Mouse (Mus musculus): ENCODE data around the gene Abhd17b.
"Not testable (repeated sequence)": the region's sequence is repeated elsewhere in the genome, so short reads cannot be mapped to it uniquely, and the experiment has no call there.

Abhd17b gene

GRCm38 (mm10) chr19:21652285-21653171 is 457 bp upstream of the Abhd17b start, which contains the start of gene 1110059E24Rik:
Gene 1110059E24Rik, minus strand, starts transcription at chr19:21652976.
- peak; percentile 98 for DNase-seq

GRCm38 (mm10) chr19:21654788-21655187 is 1.8 kb downstream of the Abhd17b start:
- DNase-seq = no peak

- DNase-seq = no peak
Measured at GRCm38 (mm10) chr19:21660734-21661133, 7.7 kb downstream of the Abhd17b start.

GRCm38 (mm10) chr19:21663756-21664456 is 10.9 kb downstream of the Abhd17b start:
- DNase-seq = no peak

- DNase-seq = no peak
Measured at GRCm38 (mm10) chr19:21669650-21670049, 16.7 kb downstream of the Abhd17b start.

- DNase-seq = no peak
Measured at GRCm38 (mm10) chr19:21674354-21675096, 21.5 kb downstream of the Abhd17b start.

- no peak for DNase-seq
Measured at GRCm38 (mm10) chr19:21680091-21680490, 27.1 kb downstream of the Abhd17b start.

GRCm38 (mm10) chr19:21680986-21681385 is 28.0 kb downstream of the Abhd17b start:
- no peak for DNase-seq

GRCm38 (mm10) chr19:21713260-21714031 is 60.5 kb downstream of the Abhd17b start:
- DNase-seq = peak; percentile 72

GRCm38 (mm10) chr19:21714278-21714883 is 61.4 kb downstream of the Abhd17b start:
- no peak for DNase-seq

- DNase-seq = no peak
Measured at GRCm38 (mm10) chr19:21715005-21715442, 62.0 kb downstream of the Abhd17b start.

- DNase-seq = no peak
Measured at GRCm38 (mm10) chr19:21715515-21715914, 62.5 kb downstream of the Abhd17b start.

GRCm38 (mm10) chr19:21716456-21716855 is 63.5 kb downstream of the Abhd17b start:
- DNase-seq = no peak

GRCm38 (mm10) chr19:21719206-21719605 is 66.2 kb downstream of the Abhd17b start:
- DNase-seq = no peak

- no peak for DNase-seq
Measured at GRCm38 (mm10) chr19:21720950-21721349, 68.0 kb downstream of the Abhd17b start.

- not testable (repeated sequence) for DNase-seq
Measured at GRCm38 (mm10) chr19:21723280-21723679, 70.3 kb downstream of the Abhd17b start.

- DNase-seq = no peak
Measured at GRCm38 (mm10) chr19:21723911-21724655, 71.1 kb downstream of the Abhd17b start.

- no peak for DNase-seq
Measured at GRCm38 (mm10) chr19:21725168-21725567, 72.2 kb downstream of the Abhd17b start.

GRCm38 (mm10) chr19:21727081-21727480 is 74.1 kb downstream of the Abhd17b start:
- DNase-seq = no peak

- no peak for DNase-seq
Measured at GRCm38 (mm10) chr19:21728342-21728741, 75.4 kb downstream of the Abhd17b start.

GRCm38 (mm10) chr19:21731887-21732286 is 78.9 kb downstream of the Abhd17b start:
- DNase-seq = no peak

Data from cerebellum, adult 9-10 months (tissue).